Mouse (Mus musculus) liver, embryonic 11.5 days (tissue): ENCODE measurements around the gene Gcc1. TPM values are rescaled to one million over a fixed set of nuclear protein-coding genes. Genes with fewer than 3 reads are reported as not detected.

Source experiments
- ATAC-seq: fragments of 200-750 bp; cut with Nextera tagmentation; replicated peaks from 2 replicates; pipeline ENCODE4 v1.8.0; 2017; ENCODE audit warnings: moderate number of reproducible peaks, mild to moderate bottlenecking, moderate TSS enrichment, moderate library complexity; ENCODE audit not compliant: low FRiP score
- DNase-seq: peaks from one replicate; pipeline ENCODE4 v3.0.0-alpha.2; 2017; ENCODE audit warnings: low spot score
- H3K27ac ChIP-seq: fragments of 300-500 bp; sonication (generic); 2 replicates; pipeline ENCODE4 v1.5.1; 2014; ENCODE audit warnings: mild to moderate bottlenecking, low read depth, low read length, control low read depth
- H3K27me3 ChIP-seq: fragments of 300-500 bp; sonication (generic); replicated peaks from 2 replicates; pipeline ENCODE4 v1.6.1; 2014; ENCODE audit warnings: low read length, mixed read lengths; ENCODE audit not compliant: control insufficient read depth, insufficient read depth
- H3K36me3 ChIP-seq: fragments of 300-500 bp; sonication (generic); 2 replicates; pipeline ENCODE4 v1.6.1; 2014; ENCODE audit warnings: mild to moderate bottlenecking, low read length, moderate library complexity, mixed read lengths; ENCODE audit not compliant: control insufficient read depth, insufficient read depth
- H3K4me1 ChIP-seq: fragments of 300-500 bp; sonication (generic); replicated peaks from 2 replicates; pipeline ENCODE4 v1.6.1; 2014; ENCODE audit warnings: low read length, mixed read lengths; ENCODE audit not compliant: control insufficient read depth, insufficient read depth
- H3K4me2 ChIP-seq: fragments of 300-500 bp; sonication (generic); 2 replicates; pipeline ENCODE4 v1.6.1; 2014; ENCODE audit warnings: mild to moderate bottlenecking, control low read depth, moderate library complexity
- H3K4me3 ChIP-seq: fragments of 300-500 bp; sonication (generic); 2 replicates; pipeline ENCODE4 v1.5.1; 2014; ENCODE audit warnings: low read depth, low read length, control low read depth
- H3K9ac ChIP-seq: fragments of 300-500 bp; sonication (generic); 2 replicates; pipeline ENCODE4 v1.6.1; 2014; ENCODE audit warnings: low read depth, low read length, control low read depth
- H3K9me3 ChIP-seq: fragments of 300-500 bp; sonication (generic); 2 replicates; pipeline ENCODE4 v1.6.1; 2016; ENCODE audit warnings: low read length, inconsistent platforms, mixed read lengths; ENCODE audit not compliant: control insufficient read depth
- WGBS: fragments of 180-500 bp; shearing (Covaris S2); extraction: QIAGEN DNeasy Blood & Tissue Kit; methylation state at CpG from one replicate; pipeline ENCODE4 v1.1.7; 2014; 5-methylcytosine and 5-hydroxymethylcytosine counted together
- polyA plus RNA-seq: library from polyadenylated mRNA; unstranded; fragments of >200 nt; fragmentation: Nextera tagmentation; extraction: Ambion mirVana; gene quantifications from 2 replicates; pipeline ENCODE4 v1.2.1, GENCODE M21; 2014

Gcc1 gene
- polyA plus RNA-seq, 1 experiment from 2014 or later = 5.8 TPM

DNA sequence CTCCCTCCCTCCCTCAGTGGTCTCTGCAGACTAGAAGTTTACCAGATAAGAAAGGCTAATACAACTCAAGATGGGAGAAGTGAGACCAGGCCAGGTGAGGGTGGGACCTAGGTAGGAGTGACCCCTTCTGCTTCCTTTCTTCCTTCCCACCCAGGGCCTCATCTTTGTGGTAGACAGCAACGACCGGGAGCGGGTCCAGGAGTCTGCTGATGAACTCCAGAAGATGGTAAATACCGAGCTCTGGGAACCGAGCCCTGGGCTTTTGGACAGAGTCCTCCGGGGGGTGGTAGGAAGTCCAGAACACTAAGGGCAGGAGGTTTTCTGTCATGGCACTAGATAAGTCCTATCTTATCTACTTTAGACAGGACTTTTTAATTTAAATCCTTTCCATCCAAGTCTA, 3.2 kb downstream of the Gcc1 start:
- ATAC-seq (no peak), DNase-seq (no peak)
- no peaks in the 10 kb centered on the region for H3K27me3 ChIP-seq
- peaks cover 21% of the 10 kb centered on the region for H3K4me1 ChIP-seq
- no peaks in the 10 kb centered on the region for H3K9me3 ChIP-seq
- peak overlapping the region; percentile 83 for H3K27ac ChIP-seq
- peaks cover 15% of the 10 kb centered on the region for H3K36me3 ChIP-seq
- H3K4me3 ChIP-seq = peak overlapping the region; percentile 95
- H3K9ac ChIP-seq = peak overlapping the region; percentile 92
- peak overlapping the region; percentile 75 for H3K4me2 ChIP-seq
- 76% methylated on average over 6 of the region's 6 CpGs for WGBS

DNA sequence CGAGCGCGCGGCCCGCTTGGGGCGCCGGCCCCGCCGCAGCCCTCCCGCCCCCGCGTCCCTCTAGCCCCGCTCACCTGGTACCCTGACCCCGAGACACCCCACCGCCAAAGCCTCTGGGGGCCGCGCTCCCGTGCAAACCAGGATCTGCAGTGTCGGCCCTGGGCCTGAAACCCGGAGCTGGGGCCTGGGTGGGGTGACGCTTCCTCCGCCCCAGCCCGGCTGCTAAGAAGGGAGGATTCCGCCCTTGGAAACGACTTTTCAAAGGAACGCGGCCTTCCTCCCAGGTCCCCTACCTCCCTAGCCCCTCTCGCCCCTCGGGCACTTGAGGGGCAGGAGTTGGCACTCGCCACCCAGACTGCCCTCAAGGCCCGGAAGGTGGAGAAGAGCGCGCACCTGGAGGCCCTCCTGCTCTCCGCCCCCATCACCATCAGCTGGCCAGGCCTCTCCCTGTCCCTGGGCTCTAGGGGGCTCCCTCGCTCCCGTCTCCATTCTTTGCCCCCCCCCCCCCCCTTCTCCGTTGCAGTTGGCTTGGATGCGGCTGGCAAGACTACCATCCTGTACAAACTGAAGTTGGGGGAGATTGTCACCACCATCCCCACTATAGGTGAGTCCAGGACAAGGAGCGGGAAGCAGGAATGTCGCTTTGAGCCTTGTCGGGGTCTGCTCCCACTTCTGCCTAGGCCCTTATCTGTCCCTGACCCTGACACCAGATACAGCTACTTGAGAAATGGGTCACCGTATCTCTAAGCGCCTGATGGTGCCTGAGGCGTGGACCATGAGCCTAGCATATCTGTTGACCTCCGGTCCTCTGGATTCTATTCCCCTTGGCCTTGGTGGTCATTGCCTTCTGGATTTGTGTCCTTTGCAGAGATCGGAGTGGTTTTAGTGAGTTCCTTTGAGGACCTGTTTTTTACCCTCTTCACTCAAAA, 4.2 kb downstream of the Gcc1 start:
- peak overlapping the region; percentile 92 for H3K9ac ChIP-seq
- peak overlapping the region; percentile 83 for H3K27ac ChIP-seq
- H3K4me3 ChIP-seq = peak overlapping the region; percentile 95
- no peaks in the 10 kb centered on the region for H3K9me3 ChIP-seq
- peaks cover 26% of the 10 kb centered on the region for H3K4me1 ChIP-seq
- no peaks in the 10 kb centered on the region for H3K27me3 ChIP-seq
- 4% methylated on average over 46 of the region's 46 CpGs for WGBS
- H3K4me2 ChIP-seq = peak overlapping the region; percentile 75
- peaks cover 15% of the 10 kb centered on the region for H3K36me3 ChIP-seq
- DNase-seq = peak; percentile 71
- peak; percentile 75 for ATAC-seq

- ATAC-seq (peak; percentile 57), DNase-seq (peak; percentile 91)
- H3K4me1 ChIP-seq = peaks cover 26% of the 10 kb centered on the region
- peak within 1 kb of the TSS; percentile 92 for H3K9ac ChIP-seq
- H3K27ac ChIP-seq = peak within 1 kb of the TSS; percentile 83
- H3K9me3 ChIP-seq = no peaks in the 10 kb centered on the region
- H3K36me3 ChIP-seq = peaks cover 19% of the 10 kb centered on the region
- peak within 1 kb of the TSS; percentile 75 for H3K4me2 ChIP-seq
- no peaks in the 10 kb centered on the region for H3K27me3 ChIP-seq
- WGBS = 1% methylated on average over 27 of the region's 42 CpGs
- peak within 1 kb of the TSS; percentile 95 for H3K4me3 ChIP-seq
These were observed 4.9 kb downstream of the Gcc1 start, which contains the start of gene Arf5 for GRCm38 (mm10) chr6:28423313-28423712. TSS of gene Arf5 (plus strand) at chr6:28423560.

DNA sequence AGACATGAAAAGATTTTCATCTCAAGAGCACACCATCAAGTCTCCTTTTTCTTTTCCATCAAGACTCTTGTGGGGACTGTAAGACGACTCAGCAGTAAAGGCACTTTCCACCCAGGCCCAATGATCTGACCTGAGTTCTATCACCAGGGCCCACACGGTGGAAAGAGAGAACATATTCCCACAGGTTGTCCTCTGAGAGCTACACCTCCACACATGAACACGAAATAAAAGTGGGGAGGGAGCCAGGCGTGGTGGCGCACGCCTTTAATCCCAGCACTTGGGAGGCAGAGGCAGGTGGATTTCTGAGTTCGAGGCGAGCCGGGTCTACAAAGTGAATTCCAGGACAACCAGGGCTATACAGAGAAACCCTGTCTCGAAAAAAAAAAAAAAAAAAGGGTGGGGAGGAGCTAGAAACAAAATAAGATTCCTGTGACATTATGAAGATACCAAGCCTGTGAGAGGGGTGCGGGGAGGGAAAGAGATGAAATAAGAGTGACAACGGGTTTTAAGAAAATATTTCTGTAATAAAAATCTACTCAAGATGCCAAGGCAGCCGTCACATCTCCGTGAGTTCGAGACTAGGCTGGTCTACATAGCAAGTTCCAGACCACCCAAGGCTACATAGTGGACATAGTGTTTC, 5.4 kb downstream of the Gcc1 start:
- H3K4me2 ChIP-seq = peak overlapping the region; percentile 75
- peak overlapping the region; percentile 28; the same call in 1 of the 2 replicates for H3K27ac ChIP-seq
- H3K9me3 ChIP-seq = no peaks in the 10 kb centered on the region
- DNase-seq (no peak), ATAC-seq (no peak)
- H3K9ac ChIP-seq = peak overlapping the region; percentile 92; the same call in 1 of the 2 replicates
- peak overlapping the region; percentile 95 for H3K4me3 ChIP-seq
- 66% methylated on average over 15 of the region's 15 CpGs for WGBS
- no peaks in the 10 kb centered on the region for H3K27me3 ChIP-seq
- H3K36me3 ChIP-seq = peaks cover 22% of the 10 kb centered on the region
- peaks cover 26% of the 10 kb centered on the region for H3K4me1 ChIP-seq

DNA sequence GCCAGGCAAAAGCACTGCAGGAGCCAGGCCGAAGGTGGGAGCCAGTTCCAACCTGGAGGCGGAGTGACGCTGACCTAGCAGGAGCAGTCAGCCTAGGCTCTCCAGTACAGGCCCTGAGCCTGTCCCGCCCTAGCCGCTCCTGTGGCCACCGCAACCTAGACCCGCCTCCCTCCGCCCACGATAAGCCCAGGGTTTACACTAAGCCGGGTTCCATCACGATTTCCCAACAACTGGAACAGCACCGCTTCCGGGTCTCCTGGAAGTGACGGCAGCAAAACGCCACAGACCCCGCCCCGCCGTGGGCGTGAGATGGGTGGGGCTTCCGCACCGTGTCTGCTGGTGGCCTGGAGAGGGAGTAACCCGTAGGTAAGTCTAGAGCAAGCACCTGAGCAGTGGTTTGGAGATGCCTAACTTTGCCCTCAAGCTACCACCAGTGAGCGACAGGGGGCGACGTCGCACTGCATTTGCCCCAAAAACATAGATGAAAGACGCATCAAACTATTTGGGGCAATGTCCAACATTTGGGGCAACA, 6.7 kb downstream of the Gcc1 start:
- H3K4me3 ChIP-seq = peak overlapping the region; percentile 83
- under 1% methylated on average over 27 of the region's 27 CpGs for WGBS
- peak overlapping the region; percentile 97 for H3K4me2 ChIP-seq
- peak; percentile 84 for ATAC-seq
- H3K9ac ChIP-seq = peak overlapping the region; percentile 85
- no peaks in the 10 kb centered on the region for H3K9me3 ChIP-seq
- H3K27me3 ChIP-seq = no peaks in the 10 kb centered on the region
- H3K4me1 ChIP-seq = peaks cover 26% of the 10 kb centered on the region
- H3K27ac ChIP-seq = peak overlapping the region; percentile 75
- peaks cover 18% of the 10 kb centered on the region for H3K36me3 ChIP-seq
- peak; percentile 97 for DNase-seq

- DNase-seq (no peak), ATAC-seq (no peak)
- Histone ChIP-seq H3K36me3 (peaks cover 14% of the 10 kb centered on the region), H3K4me2 (peak overlapping the region; percentile 97), H3K27me3 (no peaks in the 10 kb centered on the region), H3K4me1 (peaks cover 26% of the 10 kb centered on the region), H3K9ac (peak overlapping the region; percentile 85), H3K9me3 (no peaks in the 10 kb centered on the region), H3K27ac (peak overlapping the region; percentile 75), H3K4me3 (peak overlapping the region; percentile 83)
- WGBS = 17% methylated on average over 13 of the region's 13 CpGs
These were observed 7.3 kb downstream of the Gcc1 start for GRCm38 (mm10) chr6:28420865-28421264.

- Histone ChIP-seq H3K27me3 (no peaks in the 10 kb centered on the region), H3K4me1 (peaks cover 26% of the 10 kb centered on the region), H3K36me3 (peaks cover 14% of the 10 kb centered on the region), H3K4me2 (peak overlapping the region; percentile 97), H3K9ac (peak overlapping the region; percentile 85; the same call in 1 of the 2 replicates), H3K27ac (no peak overlapping the region), H3K9me3 (no peaks in the 10 kb centered on the region), H3K4me3 (peak overlapping the region; percentile 83)
- DNase-seq (no peak), ATAC-seq (no peak)
- WGBS = 74% methylated on average over 17 of the region's 17 CpGs
These were observed 7.8 kb downstream of the Gcc1 start for GRCm38 (mm10) chr6:28420361-28420760.

DNA sequence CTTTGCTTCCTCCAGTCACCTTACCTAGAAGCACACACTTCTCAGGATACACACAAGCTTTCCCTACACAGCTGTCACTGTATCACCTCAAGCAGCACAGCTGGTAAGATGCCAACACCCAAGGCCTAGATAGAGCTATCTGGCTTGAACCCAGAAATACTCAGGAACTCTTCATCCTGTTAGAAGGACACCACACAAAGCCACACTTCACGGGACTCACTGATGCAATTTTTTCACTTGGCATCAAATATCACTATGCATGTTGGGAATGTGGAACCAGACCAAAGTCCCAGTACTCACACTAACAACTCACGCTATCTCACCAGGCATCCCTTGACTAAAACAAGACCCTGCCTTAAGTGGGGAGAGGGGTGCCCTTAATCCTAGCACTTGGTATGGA, 8.5 kb downstream of the Gcc1 start:
- no peak overlapping the region for H3K4me3 ChIP-seq
- no peak overlapping the region for H3K9ac ChIP-seq
- H3K4me2 ChIP-seq = peak overlapping the region; percentile 97
- DNase-seq (no peak), ATAC-seq (no peak)
- no peaks in the 10 kb centered on the region for H3K9me3 ChIP-seq
- H3K27ac ChIP-seq = no peak overlapping the region
- 85% methylated on average over 2 of the region's 2 CpGs for WGBS
- peaks cover 15% of the 10 kb centered on the region for H3K36me3 ChIP-seq
- peaks cover 21% of the 10 kb centered on the region for H3K4me1 ChIP-seq
- no peaks in the 10 kb centered on the region for H3K27me3 ChIP-seq
